Mouse (Mus musculus) brain, embryonic 14.5 days (tissue): ENCODE results near the gene Dcdc2a.

Experiments used
- CTCF ChIP-seq: fragments of 200-500 bp; IDR thresholded peaks from 2 replicates; pipeline ENCODE4 v1.5.1; 2012; ENCODE audit warnings: inconsistent platforms, mild to moderate bottlenecking, moderate library complexity, borderline replicate concordance; ENCODE audit not compliant: insufficient read depth, insufficient read length; ENCODE audit errors: extremely low read depth
- POLR2A ChIP-seq: fragments of 200-500 bp; IDR thresholded peaks from 2 replicates; pipeline ENCODE4 v1.6.1; 2012; ENCODE audit warnings: mild to moderate bottlenecking, inconsistent platforms, borderline replicate concordance; ENCODE audit not compliant: poor library complexity, insufficient read depth, insufficient read length, severe bottlenecking; ENCODE audit errors: extremely low read depth

GRCm38 (mm10) chr13:25097348-25097747, 41.5 kb downstream of the Dcdc2a start:
- TF ChIP-seq CTCF, result no peak
- TF ChIP-seq POLR2A, result no peak
